Mouse (Mus musculus): Measurements from ENCODE around the gene Sbsn. TPM values are rescaled to one million over a fixed set of nuclear protein-coding genes. Genes with fewer than 3 reads are reported as not detected.

Sbsn gene
- total and polyA plus RNA-seq, 2 experiments from 2014 or later: 4.0 to 4.1 TPM

- Histone ChIP-seq H3K9ac (replicated peaks; ENCODE audit: low read length, poor library complexity, severe bottlenecking) (no peak overlapping the region), H3K4me3 (ENCODE audit: low read depth, low read length) (no peak overlapping the region), H3K9me3 (ENCODE audit: low read length) (no peaks in the 10 kb centered on the region), H3K27ac (ENCODE audit: low read depth, low read length) (no peak overlapping the region), H3K4me2 (ENCODE audit: low read depth, low read length, poor library complexity, severe bottlenecking) (no peak overlapping the region), H3K36me3 (ENCODE audit: insufficient read depth, low read length) (no peaks in the 10 kb centered on the region), H3K27me3 (ENCODE audit: insufficient read depth, low read length) (peaks cover 18% of the 10 kb centered on the region), H3K4me1 (ENCODE audit: insufficient read depth, low read length) (0 out of 2 replicates have a peak, but pooled peaks cover 3% of the 10 kb centered on the region)
- DNase-seq (ENCODE audit: low spot score) (no peak), ATAC-seq (ENCODE audit: low FRiP score) (no peak)
- TF ChIP-seq CTCF (IDR thresholded peaks at IDR 0.05): no peak
- WGBS: 98% methylated on average over 5 of the region's 5 CpGs
Measured at GRCm38 (mm10) chr7:30719669-30720068, 31.6 kb upstream of the Sbsn start.

GRCm38 (mm10) chr7:30721286-30721685 is 30.0 kb upstream of the Sbsn start:
- ATAC-seq (ENCODE audit: low FRiP score) (no peak), DNase-seq (ENCODE audit: low spot score) (peak; percentile 41)
- 62% methylated on average over 7 of the region's 7 CpGs for WGBS
- H3K27me3 ChIP-seq (ENCODE audit: insufficient read depth, low read length): peaks cover 10% of the 10 kb centered on the region; the same call in 1 of the 2 replicates
- H3K27ac ChIP-seq (ENCODE audit: low read depth, low read length): no peak overlapping the region
- H3K9me3 ChIP-seq (ENCODE audit: low read length): no peaks in the 10 kb centered on the region
- no peak overlapping the region for H3K9ac ChIP-seq (replicated peaks; ENCODE audit: low read length, poor library complexity, severe bottlenecking)
- TF ChIP-seq CTCF (IDR thresholded peaks at IDR 0.05): no peak
- no peaks in the 10 kb centered on the region; the same call in 1 of the 2 replicates for H3K36me3 ChIP-seq (ENCODE audit: insufficient read depth, low read length)
- no peak overlapping the region for H3K4me3 ChIP-seq (ENCODE audit: low read depth, low read length)
- 0 out of 2 replicates have a peak, but pooled peaks cover 3% of the 10 kb centered on the region for H3K4me1 ChIP-seq (ENCODE audit: insufficient read depth, low read length)
- H3K4me2 ChIP-seq (ENCODE audit: low read depth, low read length, poor library complexity, severe bottlenecking): no peak overlapping the region

- H3K4me3 ChIP-seq (ENCODE audit: low read depth, low read length): no peak overlapping the region
- WGBS: 83% methylated on average over 6 of the region's 6 CpGs
- peaks cover 4% of the 10 kb centered on the region; the same call in 1 of the 2 replicates for H3K4me1 ChIP-seq (ENCODE audit: insufficient read depth, low read length)
- H3K4me2 ChIP-seq (ENCODE audit: low read depth, low read length, poor library complexity, severe bottlenecking): no peak overlapping the region
- peaks cover 2% of the 10 kb centered on the region; the same call in 1 of the 2 replicates for H3K36me3 ChIP-seq (ENCODE audit: insufficient read depth, low read length)
- H3K27ac ChIP-seq (ENCODE audit: low read depth, low read length): no peak overlapping the region
- no peak overlapping the region for H3K9ac ChIP-seq (replicated peaks; ENCODE audit: low read length, poor library complexity, severe bottlenecking)
- no peaks in the 10 kb centered on the region for H3K27me3 ChIP-seq (ENCODE audit: insufficient read depth, low read length)
- no peaks in the 10 kb centered on the region for H3K9me3 ChIP-seq (ENCODE audit: low read length)
- no peak for TF ChIP-seq CTCF (IDR thresholded peaks at IDR 0.05)
- DNase-seq (ENCODE audit: low spot score) (no peak), ATAC-seq (ENCODE audit: low FRiP score) (no peak)
Measured at GRCm38 (mm10) chr7:30723274-30723953, 27.9 kb upstream of the Sbsn start.

- Histone ChIP-seq H3K36me3 (ENCODE audit: insufficient read depth, low read length) (peaks cover 9% of the 10 kb centered on the region), H3K9me3 (ENCODE audit: low read length) (no peaks in the 10 kb centered on the region), H3K4me2 (ENCODE audit: low read depth, low read length, poor library complexity, severe bottlenecking) (peak overlapping the region; percentile 80), H3K27ac (ENCODE audit: low read depth, low read length) (no peak overlapping the region), H3K4me3 (ENCODE audit: low read depth, low read length) (peak overlapping the region; percentile 72), H3K4me1 (ENCODE audit: insufficient read depth, low read length) (peaks cover 12% of the 10 kb centered on the region), H3K27me3 (ENCODE audit: insufficient read depth, low read length) (no peaks in the 10 kb centered on the region), H3K9ac (replicated peaks; ENCODE audit: low read length, poor library complexity, severe bottlenecking) (peak overlapping the region; percentile 86; the same call in 1 of the 2 replicates)
- 86% methylated on average over 6 of the region's 6 CpGs for WGBS
- no peak for ATAC-seq (ENCODE audit: low FRiP score)
- no peak for TF ChIP-seq CTCF (IDR thresholded peaks at IDR 0.05)
- DNase-seq (ENCODE audit: low spot score): no peak
Measured at GRCm38 (mm10) chr7:30728214-30728613, 23.1 kb upstream of the Sbsn start.

GRCm38 (mm10) chr7:30728739-30729395 is 22.4 kb upstream of the Sbsn start:
- peak overlapping the region; percentile 83 for H3K27ac ChIP-seq (ENCODE audit: low read depth, low read length)
- H3K36me3 ChIP-seq (ENCODE audit: insufficient read depth, low read length): peaks cover 13% of the 10 kb centered on the region
- H3K9me3 ChIP-seq (ENCODE audit: low read length): no peaks in the 10 kb centered on the region
- H3K4me2 ChIP-seq (ENCODE audit: low read depth, low read length, poor library complexity, severe bottlenecking): peak overlapping the region; percentile 80
- H3K4me1 ChIP-seq (ENCODE audit: insufficient read depth, low read length): peaks cover 12% of the 10 kb centered on the region
- WGBS: 8% methylated on average over 26 of the region's 26 CpGs
- TF ChIP-seq CTCF (IDR thresholded peaks at IDR 0.05): peak; percentile 20; the same call in 1 of the 2 replicates
- peak; percentile 10 for DNase-seq (ENCODE audit: low spot score)
- H3K4me3 ChIP-seq (ENCODE audit: low read depth, low read length): peak overlapping the region; percentile 72
- ATAC-seq (ENCODE audit: low FRiP score): peak; percentile 27
- H3K27me3 ChIP-seq (ENCODE audit: insufficient read depth, low read length): no peaks in the 10 kb centered on the region
- peak overlapping the region; percentile 86 for H3K9ac ChIP-seq (replicated peaks; ENCODE audit: low read length, poor library complexity, severe bottlenecking)
